Mouse (Mus musculus): Measurements from ENCODE around the gene Foxe1. TPM values are rescaled to one million over a fixed set of nuclear protein-coding genes. Genes with fewer than 3 reads are reported as not detected.

Gene Foxe1
- polyA plus RNA-seq, 1 experiment from 2014 or later: not detected

GRCm38 (mm10) chr4:46328906-46329305, 14.5 kb upstream of the Foxe1 start:
- H3K4me2 ChIP-seq (replicated peaks; ENCODE audit: low read depth, low read length): no peak overlapping the region
- H3K27ac ChIP-seq (ENCODE audit: low read length): no peak overlapping the region
- no peak overlapping the region for H3K4me3 ChIP-seq (ENCODE audit: low read length)
- no peak overlapping the region for H3K9ac ChIP-seq (replicated peaks; ENCODE audit: low read length)
- ATAC-seq (ENCODE audit: low FRiP score, low TSS enrichment): no peak
- H3K27me3 ChIP-seq (ENCODE audit: insufficient read depth, low read length): peaks cover 9% of the 10 kb centered on the region; the same call in 1 of the 2 replicates
- 44% methylated on average over 3 of the region's 3 CpGs for WGBS
- H3K36me3 ChIP-seq (ENCODE audit: insufficient read depth, low read length): no peaks in the 10 kb centered on the region
- H3K9me3 ChIP-seq (ENCODE audit: low read length): no peaks in the 10 kb centered on the region
- no peaks in the 10 kb centered on the region for H3K4me1 ChIP-seq (ENCODE audit: insufficient read depth, low read length)

DNA sequence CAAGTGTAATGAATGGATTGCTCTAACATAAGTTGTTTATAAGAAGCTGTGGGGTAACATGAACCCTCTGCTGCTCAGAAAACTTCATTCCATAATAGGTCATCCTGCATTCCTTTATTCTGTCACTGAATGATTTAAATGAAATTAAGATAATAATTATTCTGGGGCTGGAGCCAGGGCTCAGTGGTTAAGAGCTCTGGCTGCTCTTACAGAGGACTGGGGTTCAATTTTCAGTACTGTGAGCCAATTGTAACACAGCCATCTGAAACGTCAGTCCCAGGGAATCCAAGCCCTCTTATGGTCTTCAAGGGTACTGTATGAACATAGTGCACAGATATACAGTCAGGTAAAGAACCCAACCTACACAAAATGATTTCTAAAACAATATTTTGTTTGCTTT, 7.6 kb upstream of the Foxe1 start:
- peaks cover 58% of the 10 kb centered on the region for H3K27me3 ChIP-seq (ENCODE audit: insufficient read depth, low read length)
- H3K9ac ChIP-seq (replicated peaks; ENCODE audit: low read length): no peak overlapping the region
- 6% methylated on average over 1 of the region's 1 CpGs for WGBS
- H3K4me1 ChIP-seq (ENCODE audit: insufficient read depth, low read length): no peaks in the 10 kb centered on the region
- ATAC-seq (ENCODE audit: low FRiP score, low TSS enrichment): 0 out of 2 replicates have a peak, but pooled peaks have one; percentile 46
- H3K4me3 ChIP-seq (ENCODE audit: low read length): no peak overlapping the region
- no peaks in the 10 kb centered on the region for H3K9me3 ChIP-seq (ENCODE audit: low read length)
- H3K27ac ChIP-seq (ENCODE audit: low read length): no peak overlapping the region
- H3K4me2 ChIP-seq (replicated peaks; ENCODE audit: low read depth, low read length): no peak overlapping the region
- no peaks in the 10 kb centered on the region for H3K36me3 ChIP-seq (ENCODE audit: insufficient read depth, low read length)

DNA sequence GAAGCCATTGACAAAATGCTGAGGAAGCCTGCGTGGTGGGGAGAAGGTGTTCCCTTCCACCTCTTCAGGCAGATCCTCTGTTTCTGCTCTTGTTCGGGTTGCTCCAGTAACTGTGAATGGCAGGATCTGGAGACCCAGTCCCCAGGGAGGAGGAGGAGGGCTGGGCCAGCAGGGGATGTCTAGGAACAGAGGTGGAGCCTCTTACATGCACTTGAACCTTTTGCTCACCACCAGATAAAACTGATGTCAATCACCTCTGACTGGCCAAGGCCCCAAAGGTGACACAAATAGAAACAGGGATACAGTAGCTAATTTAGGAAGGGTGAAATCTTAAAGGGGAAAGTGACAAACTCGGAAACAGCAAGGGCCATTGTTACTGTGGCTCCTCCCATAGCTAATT, 5.4 kb upstream of the Foxe1 start:
- H3K36me3 ChIP-seq (ENCODE audit: insufficient read depth, low read length): no peaks in the 10 kb centered on the region
- no peak overlapping the region for H3K4me2 ChIP-seq (replicated peaks; ENCODE audit: low read depth, low read length)
- no peaks in the 10 kb centered on the region for H3K9me3 ChIP-seq (ENCODE audit: low read length)
- ATAC-seq (ENCODE audit: low FRiP score, low TSS enrichment): no peak
- H3K4me3 ChIP-seq (ENCODE audit: low read length): no peak overlapping the region
- H3K4me1 ChIP-seq (ENCODE audit: insufficient read depth, low read length): no peaks in the 10 kb centered on the region
- H3K27me3 ChIP-seq (ENCODE audit: insufficient read depth, low read length): peaks cover 78% of the 10 kb centered on the region
- no peak overlapping the region for H3K9ac ChIP-seq (replicated peaks; ENCODE audit: low read length)
- H3K27ac ChIP-seq (ENCODE audit: low read length): no peak overlapping the region
- 2% methylated on average over 3 of the region's 3 CpGs for WGBS

GRCm38 (mm10) chr4:46339026-46339425, 4.4 kb upstream of the Foxe1 start:
- no peak overlapping the region for H3K27ac ChIP-seq (ENCODE audit: low read length)
- no peaks in the 10 kb centered on the region for H3K36me3 ChIP-seq (ENCODE audit: insufficient read depth, low read length)
- H3K4me3 ChIP-seq (ENCODE audit: low read length): no peak overlapping the region
- no peak for ATAC-seq (ENCODE audit: low FRiP score, low TSS enrichment)
- no peak overlapping the region for H3K4me2 ChIP-seq (replicated peaks; ENCODE audit: low read depth, low read length)
- H3K4me1 ChIP-seq (ENCODE audit: insufficient read depth, low read length): peaks cover 7% of the 10 kb centered on the region
- no peak overlapping the region for H3K9ac ChIP-seq (replicated peaks; ENCODE audit: low read length)
- H3K9me3 ChIP-seq (ENCODE audit: low read length): no peaks in the 10 kb centered on the region
- peaks cover 82% of the 10 kb centered on the region for H3K27me3 ChIP-seq (ENCODE audit: insufficient read depth, low read length)
- 9% methylated on average over 10 of the region's 10 CpGs for WGBS

DNA sequence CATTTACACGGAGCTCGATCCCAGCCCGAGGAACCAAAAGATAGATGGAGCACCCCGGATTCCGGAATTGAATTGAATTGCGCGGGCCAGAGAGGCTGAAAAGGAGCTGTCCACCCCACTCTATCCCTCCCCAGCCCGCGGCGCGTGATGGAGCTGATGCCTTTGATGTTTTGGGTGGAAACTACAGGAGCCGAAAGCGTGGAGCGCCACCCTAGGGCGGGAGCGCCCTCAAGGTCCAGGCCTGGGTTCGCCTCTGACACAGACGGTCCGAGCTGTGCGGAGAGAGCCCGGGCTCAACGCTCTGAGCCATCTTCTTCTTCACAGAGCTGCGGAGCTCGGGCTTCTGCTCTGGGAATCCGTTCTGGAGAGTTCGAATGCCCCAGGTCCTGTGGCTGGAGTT, 3.8 kb upstream of the Foxe1 start:
- no peaks in the 10 kb centered on the region for H3K36me3 ChIP-seq (ENCODE audit: insufficient read depth, low read length)
- no peak overlapping the region for H3K4me3 ChIP-seq (ENCODE audit: low read length)
- WGBS: 1% methylated on average over 26 of the region's 26 CpGs
- H3K4me2 ChIP-seq (replicated peaks; ENCODE audit: low read depth, low read length): no peak overlapping the region
- H3K4me1 ChIP-seq (ENCODE audit: insufficient read depth, low read length): peaks cover 13% of the 10 kb centered on the region
- H3K9me3 ChIP-seq (ENCODE audit: low read length): no peaks in the 10 kb centered on the region
- H3K27ac ChIP-seq (ENCODE audit: low read length): no peak overlapping the region
- no peak overlapping the region for H3K9ac ChIP-seq (replicated peaks; ENCODE audit: low read length)
- no peak for ATAC-seq (ENCODE audit: low FRiP score, low TSS enrichment)
- peaks cover 85% of the 10 kb centered on the region for H3K27me3 ChIP-seq (ENCODE audit: insufficient read depth, low read length)

- Histone ChIP-seq H3K9ac (replicated peaks; ENCODE audit: low read length) (no peak overlapping the region), H3K4me2 (replicated peaks; ENCODE audit: low read depth, low read length) (peak overlapping the region; percentile 26; the same call in 1 of the 2 replicates), H3K36me3 (ENCODE audit: insufficient read depth, low read length) (no peaks in the 10 kb centered on the region), H3K9me3 (ENCODE audit: low read length) (no peaks in the 10 kb centered on the region), H3K27ac (ENCODE audit: low read length) (no peak overlapping the region), H3K4me3 (ENCODE audit: low read length) (peak overlapping the region; percentile 24), H3K27me3 (ENCODE audit: insufficient read depth, low read length) (peaks cover 94% of the 10 kb centered on the region), H3K4me1 (ENCODE audit: insufficient read depth, low read length) (peaks cover 21% of the 10 kb centered on the region)
- ATAC-seq (ENCODE audit: low FRiP score, low TSS enrichment): 0 out of 2 replicates have a peak, but pooled peaks have one; percentile 28
- 10% methylated on average over 22 of the region's 22 CpGs for WGBS
Observed at GRCm38 (mm10) chr4:46341831-46342680, 1.4 kb upstream of the Foxe1 start.

- Histone ChIP-seq H3K4me3 (ENCODE audit: low read length) (peak overlapping the region; percentile 24), H3K27ac (ENCODE audit: low read length) (no peak overlapping the region), H3K36me3 (ENCODE audit: insufficient read depth, low read length) (no peaks in the 10 kb centered on the region), H3K9me3 (ENCODE audit: low read length) (no peaks in the 10 kb centered on the region), H3K27me3 (ENCODE audit: insufficient read depth, low read length) (peaks cover 94% of the 10 kb centered on the region), H3K9ac (replicated peaks; ENCODE audit: low read length) (no peak overlapping the region), H3K4me1 (ENCODE audit: insufficient read depth, low read length) (peaks cover 21% of the 10 kb centered on the region), H3K4me2 (replicated peaks; ENCODE audit: low read depth, low read length) (peak overlapping the region; percentile 26; the same call in 1 of the 2 replicates)
- WGBS: under 1% methylated on average over 28 of the region's 28 CpGs
- ATAC-seq (ENCODE audit: low FRiP score, low TSS enrichment): peak; percentile 33; the same call in 1 of the 2 replicates
Observed at GRCm38 (mm10) chr4:46342711-46343286, 610 bp upstream of the Foxe1 start.

DNA sequence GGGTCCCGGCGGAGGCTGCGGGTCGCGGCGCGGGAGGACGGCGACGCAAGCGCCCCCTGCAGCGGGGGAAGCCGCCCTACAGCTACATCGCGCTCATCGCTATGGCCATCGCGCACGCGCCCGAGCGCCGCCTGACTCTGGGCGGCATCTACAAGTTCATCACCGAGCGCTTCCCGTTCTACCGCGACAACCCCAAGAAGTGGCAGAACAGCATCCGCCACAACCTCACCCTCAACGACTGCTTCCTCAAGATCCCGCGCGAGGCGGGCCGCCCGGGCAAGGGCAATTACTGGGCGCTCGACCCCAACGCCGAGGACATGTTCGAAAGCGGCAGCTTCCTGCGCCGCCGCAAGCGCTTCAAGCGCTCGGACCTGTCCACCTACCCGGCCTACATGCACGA, 879 bp downstream of the Foxe1 start:
- Histone ChIP-seq H3K36me3 (ENCODE audit: insufficient read depth, low read length) (no peaks in the 10 kb centered on the region), H3K4me3 (ENCODE audit: low read length) (peak overlapping the region; percentile 41), H3K9me3 (ENCODE audit: low read length) (no peaks in the 10 kb centered on the region), H3K4me1 (ENCODE audit: insufficient read depth, low read length) (peaks cover 21% of the 10 kb centered on the region), H3K27ac (ENCODE audit: low read length) (no peak overlapping the region), H3K27me3 (ENCODE audit: insufficient read depth, low read length) (peaks cover 91% of the 10 kb centered on the region), H3K9ac (replicated peaks; ENCODE audit: low read length) (no peak overlapping the region), H3K4me2 (replicated peaks; ENCODE audit: low read depth, low read length) (peak overlapping the region; percentile 49)
- 0 out of 2 replicates have a peak, but pooled peaks have one; percentile 53 for ATAC-seq (ENCODE audit: low FRiP score, low TSS enrichment)
- WGBS: 2% methylated on average over 41 of the region's 51 CpGs

- Histone ChIP-seq H3K27me3 (ENCODE audit: insufficient read depth, low read length) (peaks cover 92% of the 10 kb centered on the region), H3K4me3 (ENCODE audit: low read length) (peak overlapping the region; percentile 41), H3K4me2 (replicated peaks; ENCODE audit: low read depth, low read length) (0 out of 2 replicates have a peak overlapping the region, but pooled peaks have one; percentile 49), H3K36me3 (ENCODE audit: insufficient read depth, low read length) (no peaks in the 10 kb centered on the region), H3K27ac (ENCODE audit: low read length) (no peak overlapping the region), H3K9me3 (ENCODE audit: low read length) (no peaks in the 10 kb centered on the region), H3K4me1 (ENCODE audit: insufficient read depth, low read length) (peaks cover 21% of the 10 kb centered on the region), H3K9ac (replicated peaks; ENCODE audit: low read length) (no peak overlapping the region)
- WGBS: 2% methylated on average over 67 of the region's 67 CpGs
- ATAC-seq (ENCODE audit: low FRiP score, low TSS enrichment): no peak
Observed at GRCm38 (mm10) chr4:46345056-46345772, 1.8 kb downstream of the Foxe1 start.
